Mouse (Mus musculus) lung, postnatal 0 days (tissue): ENCODE measurements around the gene Kansl2.

ENCODE experiments used
- CTCF ChIP-seq: IDR thresholded peaks from 2 replicates; pipeline ENCODE4 v1.5.1; 2016; ENCODE audit warnings: antibody characterized with exemption, mild to moderate bottlenecking
- EP300 ChIP-seq: IDR thresholded peaks from 2 replicates; pipeline ENCODE4 v1.6.1; 2016; ENCODE audit warnings: antibody characterized with exemption, mild to moderate bottlenecking, control low read depth

- no peak for TF ChIP-seq EP300
- no peak for TF ChIP-seq CTCF
Measured at GRCm38 (mm10) chr15:98555881-98556280, 21.8 kb upstream of the Kansl2 start.
